Mouse (Mus musculus) lung, postnatal 0 days (tissue): Measurements from ENCODE around the gene Dqx1.

Experiments
- CTCF ChIP-seq: IDR thresholded peaks from 2 replicates; pipeline ENCODE4 v1.5.1; 2016; ENCODE audit warnings: antibody characterized with exemption, mild to moderate bottlenecking
- EP300 ChIP-seq: IDR thresholded peaks from 2 replicates; pipeline ENCODE4 v1.6.1; 2016; ENCODE audit warnings: antibody characterized with exemption, mild to moderate bottlenecking, control low read depth

GRCm38 (mm10) chr6:83065995-83066394 is 8.4 kb downstream of the Dqx1 start:
- TF ChIP-seq CTCF (no peak), EP300 (no peak)
